Mouse (Mus musculus): ENCODE measurements at regions not wholly inside any gene's neighbourhood (a gene's known extent, or its start where the extent isn't known, plus 50 kb on each side); places are given as distances from the start of the nearest gene placed in this dataset.

DNA sequence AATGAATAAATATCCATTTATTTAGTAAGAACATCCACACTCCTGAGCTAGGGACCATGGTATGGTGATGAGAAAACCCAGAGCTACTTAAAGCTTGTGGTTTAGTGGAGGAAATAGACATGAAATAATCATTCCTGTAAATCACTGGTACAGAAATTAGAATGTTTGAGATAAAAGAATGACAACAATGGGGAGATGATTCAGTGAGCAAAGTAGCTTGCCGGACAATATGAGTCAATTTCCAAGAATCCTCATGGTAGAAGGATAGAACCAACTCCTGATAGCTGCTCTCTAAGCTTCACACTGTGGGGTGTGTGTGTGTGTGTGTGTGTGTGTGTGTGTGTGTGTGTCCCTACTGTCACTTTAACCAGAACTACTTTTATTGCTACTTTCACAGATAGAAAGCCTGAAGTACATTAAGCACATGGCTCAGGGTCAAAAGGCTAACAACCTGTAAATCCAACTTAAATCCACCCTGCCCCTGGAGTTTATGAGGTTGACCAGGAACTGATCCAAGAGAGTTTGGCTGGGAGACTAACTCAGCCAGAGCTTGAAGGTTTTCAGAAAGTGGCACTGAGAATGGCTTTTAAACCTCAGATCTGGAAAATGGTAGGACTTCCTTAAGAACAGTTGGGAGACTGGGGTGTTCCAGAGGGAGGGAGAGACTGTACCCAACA, 336.9 kb upstream of the Gcfc2 start:
- no peak for DNase-seq (ENCODE audit: low spot score)

GRCm38 (mm10) chr6:81589727-81590126, 333.7 kb upstream of the Gcfc2 start:
- no peak for DNase-seq (ENCODE audit: low spot score)

- DNase-seq (ENCODE audit: low spot score) = no peak
Measured at GRCm38 (mm10) chr6:81595926-81596325, 327.5 kb upstream of the Gcfc2 start.

DNA sequence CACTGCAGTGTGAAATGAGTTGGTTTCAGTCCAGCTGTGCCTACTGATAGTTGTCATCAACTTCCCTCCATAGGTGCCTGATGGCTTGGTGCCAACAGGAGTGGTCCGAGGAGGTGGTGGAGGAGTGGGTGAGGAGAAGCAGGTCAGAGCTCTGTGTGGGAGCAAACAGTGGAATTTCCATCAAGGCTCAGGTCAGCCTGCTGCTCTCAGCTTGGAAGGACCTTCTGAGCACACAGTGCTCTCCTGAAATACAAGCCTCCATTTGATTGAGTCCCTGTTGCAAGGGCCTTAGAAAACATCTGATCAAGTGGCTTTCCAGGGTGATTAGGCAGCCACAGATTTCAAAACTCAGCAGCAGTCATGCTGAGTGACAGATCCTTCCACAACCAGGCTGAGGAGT, 314.8 kb upstream of the Gcfc2 start:
- DNase-seq (ENCODE audit: low spot score) = no peak

DNA sequence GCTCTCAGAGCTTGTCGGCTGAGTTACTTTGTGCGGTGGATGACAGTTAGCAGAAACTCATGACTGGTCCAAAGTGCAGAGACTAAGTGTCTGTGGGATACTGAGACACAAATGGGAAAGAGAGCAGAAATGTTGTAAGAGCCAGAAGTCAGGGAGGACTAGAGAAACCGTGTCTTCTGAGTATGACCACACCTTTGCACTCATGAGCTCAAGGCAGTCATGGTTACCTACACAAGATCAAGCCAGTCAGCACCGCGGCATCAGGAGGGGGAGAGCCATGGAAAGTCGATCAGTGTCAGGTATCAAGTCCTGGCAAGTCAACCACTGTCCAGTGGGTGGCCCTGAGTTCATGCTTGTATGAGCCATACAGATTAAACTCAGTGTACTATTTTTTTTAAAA, 311.5 kb upstream of the Gcfc2 start:
- no peak for DNase-seq (ENCODE audit: low spot score)

DNA sequence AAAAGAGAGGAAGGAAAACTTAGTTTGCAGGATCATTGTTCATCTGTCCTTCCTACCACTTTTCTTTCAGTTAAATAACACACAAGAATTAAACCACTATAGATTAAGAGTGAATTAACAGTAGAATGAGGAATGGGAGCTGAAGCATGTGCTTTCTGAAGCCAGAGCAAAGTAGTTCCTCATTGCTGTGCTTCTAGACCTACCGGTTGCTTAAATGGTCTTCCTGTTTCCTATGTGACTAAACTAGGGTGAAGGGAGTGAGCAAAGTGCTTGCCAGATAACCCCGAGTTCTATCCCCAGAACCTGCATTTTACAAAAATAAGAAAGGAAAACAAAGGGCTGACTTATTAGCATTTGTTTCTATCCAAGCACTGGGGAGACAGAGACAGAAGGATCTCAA, 305.5 kb upstream of the Gcfc2 start:
- DNase-seq (ENCODE audit: low spot score) = no peak

- DNase-seq (ENCODE audit: low spot score) = no peak
Measured at GRCm38 (mm10) chr6:81621028-81621427, 302.4 kb upstream of the Gcfc2 start.

DNA sequence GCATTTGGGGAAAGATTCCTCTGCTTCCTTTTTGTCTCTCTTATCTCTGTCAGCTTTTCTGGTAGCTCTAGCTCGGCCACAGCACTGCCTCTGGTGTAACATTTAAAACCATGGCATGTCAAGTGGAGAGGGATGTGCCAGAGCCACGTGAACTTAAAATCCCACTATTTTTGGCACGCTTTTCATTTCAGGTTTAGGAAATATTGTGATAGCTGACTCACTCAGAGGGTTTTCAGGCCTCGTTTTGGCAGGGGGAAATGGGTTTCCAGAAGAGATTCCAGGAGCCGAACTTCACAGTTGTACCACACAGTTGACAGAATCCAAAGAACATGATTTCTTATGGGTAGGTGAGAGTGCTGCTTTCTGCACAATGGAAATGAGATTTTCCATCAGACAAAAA, 300.8 kb upstream of the Gcfc2 start:
- no peak for DNase-seq (ENCODE audit: low spot score)

DNA sequence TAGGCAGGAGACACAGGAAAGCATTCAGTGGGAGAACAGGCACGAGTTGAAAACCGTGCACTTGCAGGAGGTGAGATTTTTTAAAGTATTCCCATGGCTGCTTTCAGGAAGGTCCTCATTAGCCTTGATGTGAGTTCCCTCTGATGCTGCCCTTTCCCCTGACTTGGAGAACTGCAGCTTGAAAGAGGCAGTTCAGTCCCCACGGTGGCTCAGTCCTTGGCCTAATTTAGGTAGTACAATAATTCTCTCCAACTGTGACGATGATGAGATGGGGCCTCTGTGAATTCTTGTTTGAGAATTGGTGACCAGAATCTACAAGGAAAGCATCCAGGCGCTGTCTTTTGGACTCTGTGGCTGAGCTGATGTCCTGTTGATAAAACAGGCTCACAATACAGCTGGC, 298.5 kb upstream of the Gcfc2 start:
- no peak for DNase-seq (ENCODE audit: low spot score)

DNA sequence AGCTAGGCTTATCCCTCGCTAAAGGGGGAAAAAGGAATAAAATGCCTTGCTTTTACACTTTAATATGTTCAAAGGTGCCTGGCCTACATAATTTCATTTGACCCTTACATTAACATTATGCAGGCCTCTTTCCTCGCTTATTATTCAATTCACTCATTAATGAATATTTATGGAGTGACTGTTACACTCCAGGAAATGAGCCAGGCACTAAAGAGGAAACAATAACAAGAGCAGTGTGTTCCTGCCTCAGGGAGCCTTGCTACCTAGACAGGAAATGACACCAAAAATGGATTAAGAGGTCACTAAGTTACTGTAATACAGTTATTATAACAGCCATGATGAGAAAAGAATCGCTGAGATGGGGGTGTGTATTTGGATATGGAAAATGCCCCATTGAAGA, 289.9 kb upstream of the Gcfc2 start:
- no peak for DNase-seq (ENCODE audit: low spot score)

GRCm38 (mm10) chr6:81647615-81648375, 275.7 kb upstream of the Gcfc2 start:
- DNase-seq (ENCODE audit: low spot score) = no peak

GRCm38 (mm10) chr6:81651856-81652255, 271.6 kb upstream of the Gcfc2 start:
- DNase-seq (ENCODE audit: low spot score) = no peak

DNA sequence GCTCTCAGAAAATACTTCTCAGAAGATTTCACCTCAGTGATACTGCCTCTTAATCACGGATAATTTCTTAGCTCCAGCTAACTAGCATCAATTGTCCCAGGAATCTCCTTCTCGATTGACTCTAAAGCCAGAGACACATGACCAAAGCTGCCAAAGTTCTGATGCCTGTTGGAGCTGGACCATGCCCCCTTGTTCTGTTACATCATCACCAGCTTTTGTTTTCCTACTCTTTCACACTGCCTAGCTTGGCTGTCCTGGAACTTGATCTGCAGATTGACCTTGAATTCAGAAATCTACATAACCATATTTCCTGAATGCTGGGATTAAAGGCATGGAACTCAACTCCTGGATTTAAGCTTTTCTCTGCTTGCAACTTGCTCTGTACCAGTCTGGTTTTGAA, 268.3 kb upstream of the Gcfc2 start:
- no peak for DNase-seq (ENCODE audit: low spot score)

GRCm38 (mm10) chr6:81660478-81661395, 262.7 kb upstream of the Gcfc2 start:
- DNase-seq (ENCODE audit: low spot score) = no peak

DNA sequence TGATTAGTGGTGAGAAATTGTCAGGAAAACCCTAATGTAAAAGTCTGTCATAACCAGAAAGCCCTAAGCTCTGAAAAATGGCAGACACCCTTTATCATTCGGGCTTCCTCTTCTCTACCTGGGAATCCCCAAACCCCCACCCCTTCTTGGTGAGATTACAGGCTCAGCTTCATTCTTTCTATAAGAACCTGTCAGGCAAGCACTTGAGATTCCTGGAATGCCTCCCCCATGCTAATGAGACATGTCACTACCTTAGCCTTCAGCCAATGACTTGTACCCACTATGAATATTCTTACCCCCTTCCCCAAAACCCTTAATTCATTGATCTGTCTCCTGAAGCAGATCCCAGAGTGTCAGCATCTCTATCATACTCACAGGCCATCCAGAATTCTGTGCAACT, 254.5 kb upstream of the Gcfc2 start:
- no peak for DNase-seq (ENCODE audit: low spot score)

GRCm38 (mm10) chr6:81673316-81673715, 250.2 kb upstream of the Gcfc2 start:
- no peak for DNase-seq (ENCODE audit: low spot score)

GRCm38 (mm10) chr6:81697284-81697683, 226.2 kb upstream of the Gcfc2 start:
- no peak for DNase-seq (ENCODE audit: low spot score)

- no peak for DNase-seq (ENCODE audit: low spot score)
Measured at GRCm38 (mm10) chr6:81698173-81698572, 225.3 kb upstream of the Gcfc2 start.

DNA sequence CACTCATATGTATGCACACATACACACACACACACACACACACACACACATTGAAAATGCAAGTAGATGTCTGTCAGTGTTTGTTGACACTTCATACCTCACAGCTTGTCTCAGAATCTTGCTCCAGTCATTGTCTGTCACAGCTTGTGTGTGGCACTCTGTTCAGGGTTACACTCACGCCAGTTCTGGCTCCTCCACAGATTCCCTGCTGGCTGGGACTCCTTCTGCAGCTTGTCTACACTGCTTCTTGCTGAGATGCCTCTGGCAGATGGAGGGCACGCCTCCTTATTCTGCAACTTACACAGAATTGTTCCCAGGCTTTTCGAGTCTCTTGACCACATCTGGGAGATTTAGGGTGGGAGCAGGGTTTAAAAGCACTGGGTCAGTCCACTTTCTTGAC, 208.6 kb upstream of the Gcfc2 start:
- DNase-seq (ENCODE audit: low spot score) = no peak

DNA sequence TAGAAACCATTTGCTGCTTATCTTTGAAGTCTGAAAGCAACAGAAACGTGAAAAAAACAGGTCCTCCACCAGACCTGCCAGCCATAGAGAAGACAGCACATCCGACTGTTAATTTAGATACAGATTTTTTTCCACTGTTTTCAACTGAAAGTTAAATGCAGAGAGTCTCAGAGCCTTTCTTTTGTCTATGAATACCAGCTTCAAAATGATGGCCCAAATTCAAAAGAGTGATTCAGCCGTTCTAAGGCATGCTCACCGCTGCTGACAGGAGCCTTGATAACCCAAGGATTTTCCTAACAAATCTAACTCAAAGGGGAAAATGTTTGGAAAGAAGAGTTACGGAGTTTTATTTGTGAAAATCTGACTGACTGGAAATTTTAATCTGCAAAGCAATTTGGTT, 207.1 kb upstream of the Gcfc2 start:
- no peak for DNase-seq (ENCODE audit: low spot score)

GRCm38 (mm10) chr6:81724601-81725545, 198.6 kb upstream of the Gcfc2 start:
- no peak for DNase-seq (ENCODE audit: low spot score)

GRCm38 (mm10) chr6:81731631-81732030, 191.8 kb upstream of the Gcfc2 start:
- no peak for DNase-seq (ENCODE audit: low spot score)

Data from urinary bladder, postnatal 25 days (tissue).